Mouse (Mus musculus) Patski (cell line): ENCODE measurements around the gene Eml2. TPM values are rescaled to one million over a fixed set of nuclear protein-coding genes. Genes with fewer than 3 reads are reported as not detected.

ENCODE experiments used
- ATAC-seq: fragments of 100-300 bp; one replicate; pipeline ENCODE4 v1.8.0; 2021
- CTCF ChIA-PET: fragments of 350-600 bp; sonication (Branson Sonifier 250); formaldehyde crosslinking; loops from one replicate; lab custom pipeline; 2022; ENCODE audit warnings: inconsistent platforms; lab: Charles Lee
- POLR2A ChIA-PET: fragments of 350-600 bp; sonication (Branson Sonifier 250); formaldehyde crosslinking; loops from one replicate; lab custom pipeline; 2022; ENCODE audit warnings: antibody characterized with exemption, inconsistent platforms; lab: Charles Lee
- DNase-seq: peaks from one replicate; pipeline ENCODE4 v3.0.0-alpha.2; 2011; ENCODE audit warnings: low read depth, low spot score
- H3K27me3 ChIP-seq: fragments of 371-371 bp; one replicate; pipeline ENCODE4 v1.5.1; 2021
- CTCF ChIP-seq: fragments of 100-300 bp; IDR thresholded peaks from one replicate; pipeline ENCODE4 v1.5.1; 2021
- in situ Hi-C: fragments of 300-500 bp; cut with MboI; formaldehyde crosslinking; loops from 3 replicates; pipeline ENCODE4 v1.11.1; 2018; ENCODE audit warnings: low pct_unique_long_range_greater_than_20kb, mixed read lengths
- polyA plus RNA-seq: library from polyadenylated mRNA; unstranded; gene quantifications from one replicate; pipeline ENCODE4 v1.2.3, GENCODE M21; 2021

Gene Eml2
- 73.6 TPM for polyA plus RNA-seq

DNA sequence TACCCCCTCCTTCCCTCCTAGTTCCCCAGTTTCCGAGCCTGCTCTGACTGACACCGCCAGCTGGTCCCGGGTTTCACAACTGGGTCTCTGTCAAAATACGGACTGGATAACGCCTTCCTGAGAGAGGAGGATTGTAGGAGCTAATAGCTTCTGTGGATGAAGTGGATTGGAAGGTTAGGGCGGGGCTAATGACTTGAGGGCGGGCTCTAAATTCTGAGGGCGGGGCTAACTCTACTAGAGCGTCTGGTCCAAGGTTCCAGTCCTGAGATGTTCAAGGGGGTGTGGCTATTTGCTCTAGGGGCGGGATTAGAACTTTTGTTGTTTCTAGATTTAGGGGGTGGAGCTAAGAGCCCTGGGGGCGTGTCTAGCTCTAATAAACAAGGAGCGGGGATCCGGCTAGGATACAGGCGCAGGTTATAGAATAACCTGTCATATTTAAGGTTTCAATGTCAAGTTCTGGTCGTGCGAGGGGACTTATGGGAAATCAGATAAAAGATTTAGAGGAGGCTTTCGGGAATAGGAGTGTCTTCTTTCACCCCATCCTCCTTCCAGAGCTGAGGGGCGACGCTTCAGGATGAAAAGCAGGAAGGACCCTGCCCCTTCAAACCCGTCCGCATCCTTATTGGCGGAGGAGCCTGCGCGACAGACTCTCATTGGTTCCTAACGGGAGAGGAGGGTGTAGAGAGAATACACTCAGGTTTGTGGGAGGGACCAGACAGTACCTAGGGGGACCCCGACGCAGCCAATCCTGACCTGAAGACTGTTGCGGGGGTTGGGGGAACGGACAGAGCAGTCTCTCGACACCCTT is at the start of gene Eml2:
Gene Eml2, plus strand, starts transcription at position 714 of the 808 bp plus-strand sequence.
- ATAC-seq (no peak), DNase-seq (no peak)
- in situ Hi-C loops, result no loop called here
- no peak for TF ChIP-seq CTCF
- ChIA-PET CTCF (interaction anchor here (0.6 to 1.1 kb wide), 2 partner anchors 18 to 22 kb away, joined by 3 to 4 read pairs; no protein-coding TSS in a partner anchor), POLR2A (interaction anchor here (0.6 kb wide), 1 partner anchor 120 kb away, joined by 3 read pairs; no protein-coding TSS in a partner anchor)
- no peaks in the 10 kb centered on the region for H3K27me3 ChIP-seq

- in situ Hi-C loops, result no loop called here
- CTCF ChIA-PET, result no interaction called here
- ATAC-seq (no peak), DNase-seq (no peak)
- no peak for TF ChIP-seq CTCF
- POLR2A ChIA-PET, result no interaction called here
- no peaks in the 10 kb centered on the region for H3K27me3 ChIP-seq
Measured at GRCm38 (mm10) chr7:19127744-19128143, 48.5 kb upstream of the Eml2 start.

DNA sequence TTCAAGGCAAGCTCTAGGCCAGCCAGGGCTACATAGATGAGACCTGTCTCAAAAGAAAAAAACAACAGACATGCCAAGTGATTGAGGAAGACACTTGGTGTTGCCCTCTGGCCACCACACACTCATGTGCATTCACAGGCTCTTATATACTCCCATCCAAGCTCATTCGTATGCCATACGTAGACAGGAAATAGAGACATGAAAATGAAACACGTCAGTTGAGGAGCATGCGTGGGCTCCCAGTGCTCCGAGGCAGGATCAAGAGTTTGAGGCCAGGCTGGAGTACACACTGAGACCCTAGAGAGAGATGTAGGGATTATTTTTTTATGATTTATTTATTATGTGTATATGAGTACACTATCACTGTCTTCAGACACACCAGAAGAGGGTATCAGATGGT is 46.8 kb upstream of the Eml2 start:
- CTCF ChIA-PET, result interaction anchor here (1.0 to 1.6 kb wide), 2 partner anchors 8 to 10 kb away, joined by 3 to 11 read pairs; no protein-coding TSS in a partner anchor
- in situ Hi-C loops, result no loop called here

GRCm38 (mm10) chr7:19130657-19131056 is 45.6 kb upstream of the Eml2 start:
- in situ Hi-C loops, result no loop called here
- POLR2A ChIA-PET, result interaction anchor here (0.7 to 0.8 kb wide), 2 partner anchors 209 to 377 kb away, joined by 3 to 4 read pairs; no protein-coding TSS in a partner anchor
- CTCF ChIA-PET, result interaction anchor here (1.6 kb wide), 1 partner anchor 10 kb away, joined by 11 read pairs; no protein-coding TSS in a partner anchor
- DNase-seq, result no peak
- TF ChIP-seq CTCF, result no peak
- no peaks in the 10 kb centered on the region for H3K27me3 ChIP-seq
- no peak for ATAC-seq

More for the DNA sequence above, 46.8 kb upstream of the Eml2 start:
- H3K27me3 ChIP-seq, result no peaks in the 10 kb centered on the region
- POLR2A ChIA-PET, result no interaction called here
- ATAC-seq (no peak), DNase-seq (no peak)
- TF ChIP-seq CTCF, result no peak

DNA sequence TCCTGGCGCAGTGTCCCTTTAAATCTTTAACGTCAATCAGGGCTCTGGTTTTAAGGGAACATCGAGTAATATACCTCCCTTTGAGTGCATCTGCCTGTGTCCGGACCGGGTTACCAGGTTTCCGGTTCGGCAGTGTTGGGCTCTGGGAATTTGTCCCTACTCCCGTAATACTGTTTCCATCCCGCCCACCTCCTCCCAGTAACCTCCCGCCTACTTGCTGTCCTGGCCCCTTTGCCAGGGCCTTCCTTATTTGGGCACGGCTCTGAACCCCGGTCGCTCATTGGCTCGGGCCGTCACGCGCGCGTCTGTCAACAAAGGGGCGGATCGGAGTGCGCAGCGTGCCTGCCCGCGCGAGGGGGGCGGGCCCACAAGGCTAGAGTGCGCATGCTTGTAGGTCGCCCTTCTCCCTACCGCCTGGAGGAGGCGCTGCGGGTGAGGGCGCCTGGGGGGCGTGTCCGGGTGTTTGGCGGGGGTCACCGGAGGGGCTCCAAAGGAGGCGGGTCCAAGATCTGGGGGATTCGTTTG is 44.8 kb upstream of the Eml2 start:
- ATAC-seq (peak; percentile 98), DNase-seq (peak; percentile 94)
- ChIA-PET POLR2A (interaction anchor here (0.8 kb wide), 1 partner anchor 208 kb away, joined by 3 read pairs; no protein-coding TSS in a partner anchor), CTCF (interaction anchor here (1.2 kb wide), 1 partner anchor 18 kb away, joined by 4 read pairs; no protein-coding TSS in a partner anchor)
- in situ Hi-C loops, result no loop called here
- TF ChIP-seq CTCF, result no peak
- H3K27me3 ChIP-seq, result no peaks in the 10 kb centered on the region

- no peaks in the 10 kb centered on the region for H3K27me3 ChIP-seq
- no peak for TF ChIP-seq CTCF
- no peak for ATAC-seq
- ChIA-PET CTCF (interaction anchor here (1.7 kb wide), 1 partner anchor 17 kb away, joined by 5 read pairs; no protein-coding TSS in a partner anchor), POLR2A (interaction anchor here (2.0 kb wide), 1 partner anchor 10 kb away, joined by 4 read pairs; no protein-coding TSS in a partner anchor)
- DNase-seq, result no peak
- in situ Hi-C loops, result no loop called here
Measured at GRCm38 (mm10) chr7:19136168-19136567, 40.1 kb upstream of the Eml2 start.

DNA sequence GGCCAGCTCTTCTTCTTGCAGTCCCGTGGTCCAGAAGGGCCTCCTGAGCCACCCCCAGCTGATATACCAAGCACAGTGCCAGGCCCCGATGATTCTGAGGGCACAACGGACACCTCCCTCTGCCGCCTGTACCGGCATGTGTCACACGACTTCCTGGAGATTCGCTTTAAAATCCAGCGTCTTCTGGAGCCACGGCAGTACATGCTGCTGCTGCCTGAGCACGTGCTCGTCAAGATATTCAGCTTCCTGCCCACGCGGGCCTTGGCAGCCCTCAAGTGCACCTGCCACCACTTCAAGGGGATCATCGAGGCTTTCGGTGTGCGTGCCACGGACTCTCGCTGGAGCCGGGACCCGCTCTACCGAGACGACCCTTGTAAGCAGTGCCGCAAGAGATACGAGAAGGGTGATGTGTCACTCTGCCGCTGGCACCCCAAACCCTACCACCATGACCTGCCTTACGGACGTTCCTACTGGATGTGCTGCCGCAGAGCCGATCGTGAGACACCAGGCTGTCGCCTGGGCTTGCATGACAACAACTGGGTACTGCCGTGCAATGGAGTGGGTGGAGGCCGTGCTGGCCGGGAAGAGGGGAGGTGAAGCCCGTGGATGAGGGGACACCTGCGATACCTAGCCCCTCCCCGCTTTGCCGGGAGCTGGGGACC is 39.4 kb upstream of the Eml2 start:
- POLR2A ChIA-PET, result interaction anchor here (2.0 kb wide), 1 partner anchor 9 kb away, joined by 4 read pairs; no protein-coding TSS in a partner anchor
- H3K27me3 ChIP-seq, result no peaks in the 10 kb centered on the region
- CTCF ChIA-PET, result interaction anchor here (0.6 to 1.7 kb wide), 2 partner anchors 12 to 17 kb away, joined by 3 to 5 read pairs; partner anchors contain the start of gene Qpctl
- ATAC-seq (no peak), DNase-seq (no peak)
- in situ Hi-C loops, result no loop called here
- no peak for TF ChIP-seq CTCF

DNA sequence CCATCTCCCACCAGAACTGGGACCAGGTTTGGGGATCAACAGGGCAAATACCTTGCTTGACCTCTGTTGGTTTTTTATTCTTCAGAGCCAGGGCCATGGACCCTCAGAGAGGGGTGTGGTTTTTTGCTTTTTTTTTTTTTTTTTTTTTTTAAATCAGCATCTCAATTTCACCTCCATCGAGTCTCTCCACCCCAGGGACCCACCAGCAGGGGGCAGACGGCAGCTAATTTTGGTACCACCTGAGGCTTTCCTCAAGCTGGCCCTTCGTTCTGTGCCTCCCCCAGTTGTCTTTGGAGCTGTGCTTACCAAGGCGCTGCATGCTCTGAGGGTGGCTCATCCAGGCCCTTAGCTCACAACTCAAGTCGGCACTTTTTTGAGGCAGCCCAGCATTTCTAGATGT is 38.8 kb upstream of the Eml2 start:
- H3K27me3 ChIP-seq, result no peaks in the 10 kb centered on the region
- in situ Hi-C loops, result no loop called here
- ChIA-PET CTCF (interaction anchor here (0.6 to 1.7 kb wide), 2 partner anchors 12 to 16 kb away, joined by 3 to 5 read pairs; partner anchors contain the start of gene Qpctl), POLR2A (interaction anchor here (0.6 to 2.0 kb wide), 3 partner anchors 9 to 43 kb away, joined by 3 to 6 read pairs (median 4); no protein-coding TSS in a partner anchor)
- no peak for TF ChIP-seq CTCF
- no peak for DNase-seq
- ATAC-seq, result no peak

DNA sequence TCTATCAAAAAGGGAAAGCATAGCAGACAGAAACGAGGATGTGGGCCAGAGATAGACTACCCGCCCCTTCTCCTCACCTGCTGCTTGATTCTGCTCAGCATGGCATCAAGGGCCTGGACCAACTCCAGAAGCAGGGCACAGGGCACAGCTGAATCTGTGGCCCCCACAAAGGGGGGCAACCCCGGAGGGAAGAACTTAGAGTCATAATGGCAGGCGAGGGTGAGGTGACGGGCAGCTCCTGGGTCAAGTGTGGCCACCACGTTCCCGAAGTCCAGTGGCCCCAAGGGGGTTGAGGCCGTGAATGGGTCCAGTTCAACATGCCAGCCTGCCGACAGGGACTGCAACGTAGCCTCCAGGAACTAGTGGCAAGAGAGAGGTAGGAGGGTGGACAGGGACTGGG is 29.4 kb upstream of the Eml2 start:
- no peak for TF ChIP-seq CTCF
- no peak for ATAC-seq
- ChIA-PET CTCF (no interaction called here), POLR2A (interaction anchor here (1.7 kb wide), 1 partner anchor 11 kb away, joined by 4 read pairs; no protein-coding TSS in a partner anchor)
- no peak for DNase-seq
- no peaks in the 10 kb centered on the region for H3K27me3 ChIP-seq
- in situ Hi-C loops, result no loop called here

DNA sequence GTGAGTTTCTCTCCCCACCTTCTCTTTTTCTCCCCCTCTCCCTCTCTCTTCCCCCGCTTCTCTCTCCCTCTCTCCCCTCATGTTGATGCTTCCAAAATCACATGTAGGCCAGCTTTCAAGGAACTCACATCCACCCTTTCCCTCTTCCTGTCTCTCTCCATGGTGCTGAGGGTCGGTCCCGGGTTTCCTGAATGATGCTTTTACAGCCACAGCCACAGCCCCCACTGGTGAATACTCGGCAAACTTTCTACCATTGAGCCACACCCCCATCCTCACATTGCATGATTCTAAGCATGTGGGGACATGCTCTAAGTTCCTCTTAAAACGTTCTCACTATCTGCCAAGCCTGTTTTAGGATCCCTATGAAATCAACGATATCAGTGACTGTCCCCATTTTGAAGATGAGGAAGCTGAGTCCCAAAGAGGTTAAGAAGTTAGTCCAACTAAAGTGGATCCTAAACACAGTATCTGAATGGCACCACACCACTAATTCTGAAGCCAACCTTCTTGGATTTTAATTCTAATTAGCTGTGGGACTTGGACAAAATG is 28.6 kb upstream of the Eml2 start:
- DNase-seq, result no peak
- CTCF ChIA-PET, result no interaction called here
- POLR2A ChIA-PET, result no interaction called here
- ATAC-seq, result no peak
- in situ Hi-C loops, result no loop called here
- H3K27me3 ChIP-seq, result no peaks in the 10 kb centered on the region
- TF ChIP-seq CTCF, result no peak
